ENCODE assay signal across 8 mouse cellular contexts in genomic region chr4:119733942-119734341, GRCm38 (mm10). TPM values are rescaled to one million over a fixed set of nuclear protein-coding genes. Genes with fewer than 3 reads are reported as not detected.
DNase-seq lines count a peak whose midpoint lies in the region; ATAC-seq lines count a peak whose summit lies in the region.

No protein-coding gene starts in this region.

- no peaks in the 10 kb centered on the region for H3K36me3 ChIP-seq in neural tube, embryonic 11.5 days (ENCODE audit: control insufficient read depth, insufficient read depth, low read length)
- H3K36me3 ChIP-seq in limb, embryonic 10.5 days = no peaks in the 10 kb centered on the region
- H3K36me3 ChIP-seq in midbrain, embryonic 16.5 days (ENCODE audit: control insufficient read depth, insufficient read depth, low read length) = no peaks in the 10 kb centered on the region

- peak overlapping the region; percentile 65 for H3K4me3 ChIP-seq in neural tube, embryonic 11.5 days (ENCODE audit: low read depth, low read length)
- H3K4me3 ChIP-seq in limb, embryonic 10.5 days = peak overlapping the region; percentile 71
- H3K4me3 ChIP-seq in midbrain, embryonic 16.5 days (ENCODE audit: low read depth, low read length) = peak overlapping the region; percentile 76

- peak; percentile 74 to 81 for DNase-seq in adrenal gland, adult (ENCODE audit: inconsistent age in 2 of 2, low spot score in 1 of 2)
- DNase-seq in adrenal gland, adult 8-10 months = no peak
- no peak for DNase-seq in neural tube, embryonic 11.5 days (ENCODE audit: low spot score)
- no peak for DNase-seq in neural tube, embryonic 10.5 days (ENCODE audit: extremely low spot score, low spot score)
- DNase-seq in gastrocnemius, postnatal 36 days = peak; percentile 15 to 36
- DNase-seq in limb, embryonic 10.5 days (ENCODE audit: low spot score) = no peak
- DNase-seq in right cerebral cortex, postnatal 36 days (ENCODE audit: low spot score in 2 of 2) = no peak

- WGBS in neural tube, embryonic 11.5 days = 2% methylated on average over 44 of the region's 44 CpGs
- 1% methylated on average over 44 of the region's 44 CpGs for WGBS in limb, embryonic 10.5 days
- under 1% methylated on average over 42 of the region's 44 CpGs for WGBS in midbrain, embryonic 16.5 days

- no peaks in the 10 kb centered on the region for H3K9me3 ChIP-seq in neural tube, embryonic 11.5 days (ENCODE audit: control insufficient read depth, low read length)
- no peaks in the 10 kb centered on the region for H3K9me3 ChIP-seq in limb, embryonic 10.5 days (replicated peaks)
- H3K9me3 ChIP-seq in midbrain, embryonic 16.5 days (replicated peaks; ENCODE audit: control insufficient read depth, low read length, poor library complexity, severe bottlenecking) = no peaks in the 10 kb centered on the region

- H3K9ac ChIP-seq in neural tube, embryonic 11.5 days (ENCODE audit: low read length) = peak overlapping the region; percentile 47
- peak overlapping the region; percentile 73 for H3K9ac ChIP-seq in midbrain, embryonic 16.5 days (ENCODE audit: low read depth, low read length)

- no peaks in the 10 kb centered on the region for H3K4me1 ChIP-seq in neural tube, embryonic 11.5 days (ENCODE audit: control insufficient read depth, insufficient read depth, low read length)
- H3K4me1 ChIP-seq in limb, embryonic 10.5 days = peaks cover 19% of the 10 kb centered on the region
- H3K4me1 ChIP-seq in midbrain, embryonic 16.5 days (ENCODE audit: control insufficient read depth, insufficient read depth, low read length) = peaks cover 10% of the 10 kb centered on the region; the same call in 1 of the 2 replicates

- H3K4me2 ChIP-seq in neural tube, embryonic 11.5 days (ENCODE audit: low read depth) = peak overlapping the region; percentile 100
- H3K4me2 ChIP-seq in midbrain, embryonic 16.5 days (ENCODE audit: low read length) = peak overlapping the region; percentile 77

- peak; percentile 50; the same call in 1 of the 2 replicates for ATAC-seq in neural tube, embryonic 11.5 days (ENCODE audit: insufficient read depth, low FRiP score, low TSS enrichment)
- ATAC-seq in midbrain, embryonic 16.5 days = no peak; the same call in 1 of the 2 replicates

- 0 out of 2 replicates have a peak overlapping the region, but pooled peaks have one; percentile 10 for H3K27ac ChIP-seq in neural tube, embryonic 11.5 days (ENCODE audit: low read depth, low read length)
- H3K27ac ChIP-seq in limb, embryonic 10.5 days = peak overlapping the region; percentile 27; the same call in 1 of the 2 replicates
- H3K27ac ChIP-seq in midbrain, embryonic 16.5 days (ENCODE audit: low read length) = peak overlapping the region; percentile 80

- H3K27me3 ChIP-seq in neural tube, embryonic 11.5 days (ENCODE audit: control insufficient read depth, insufficient read depth, low read length) = peaks cover 10% of the 10 kb centered on the region
- peaks cover 33% of the 10 kb centered on the region for H3K27me3 ChIP-seq in limb, embryonic 10.5 days (ENCODE audit: low read depth, poor library complexity, severe bottlenecking)
- H3K27me3 ChIP-seq in midbrain, embryonic 16.5 days (ENCODE audit: control insufficient read depth, insufficient read depth, low read depth, low read length) = peaks cover 3% of the 10 kb centered on the region

- intact Hi-C loops in gastrocnemius, postnatal 36 days (cut with DNase I) = loop anchor here (5.0 kb wide), 1 partner anchor 197 kb away; the partner anchor contains the start of genes Foxj3 and Frg2f1

RNA-seq across cellular contexts. Expression of gene Hivep3, which starts 0.4 kb away (rescaled TPM):
- total RNA-seq in adrenal gland, adult 8-10 months (2022) = 10 to 100 TPM in 3 of 4 experiments, 1 to 10 TPM in 1; 8.1 to 28.5 (median 18.5) TPM
- polyA plus RNA-seq in neural tube, embryonic 11.5 days (2014; fragmentation: Nextera tagmentation; extraction: Ambion mirVana) = 4.0 and 5.7 TPM in 2 replicates
- total RNA-seq in gastrocnemius, postnatal 36 days (2021) = 1 to 10 TPM; 2.2 to 3.5 TPM
- 0.55 and 0.56 TPM in 2 replicates for polyA plus RNA-seq in limb, embryonic 10.5 days (2016; fragmentation: Nextera tagmentation; extraction: Ambion mirVana)
- 16.0 and 20.2 TPM in 2 replicates for polyA plus RNA-seq in midbrain, embryonic 16.5 days (2015; fragmentation: Nextera tagmentation; extraction: Ambion mirVana)

Comparison
In these comparisons a context has a peak if more than half of its experiments do, and no peak if none do; other contexts are left out.
1. DNase-seq: peak in adrenal gland, adult (2 of 2) and gastrocnemius, postnatal 36 days (2 of 2); none in adrenal gland, adult 8-10 months (single experiment), neural tube, embryonic 11.5 days (single experiment), neural tube, embryonic 10.5 days (single experiment), limb, embryonic 10.5 days (single experiment) and right cerebral cortex, postnatal 36 days (0 of 2).
2. H3K27ac ChIP-seq: peak in every context shown above with its lines; median percentile 80 in midbrain, embryonic 16.5 days; 27 in limb, embryonic 10.5 days; 10 in neural tube, embryonic 11.5 days.
3. Peak in every context shown above with its lines, with median percentiles within 50 percentile points of each other: H3K4me3 ChIP-seq.